Mouse (Mus musculus): Measurements from ENCODE around the gene Ambra1.

Ambra1 gene

DNA sequence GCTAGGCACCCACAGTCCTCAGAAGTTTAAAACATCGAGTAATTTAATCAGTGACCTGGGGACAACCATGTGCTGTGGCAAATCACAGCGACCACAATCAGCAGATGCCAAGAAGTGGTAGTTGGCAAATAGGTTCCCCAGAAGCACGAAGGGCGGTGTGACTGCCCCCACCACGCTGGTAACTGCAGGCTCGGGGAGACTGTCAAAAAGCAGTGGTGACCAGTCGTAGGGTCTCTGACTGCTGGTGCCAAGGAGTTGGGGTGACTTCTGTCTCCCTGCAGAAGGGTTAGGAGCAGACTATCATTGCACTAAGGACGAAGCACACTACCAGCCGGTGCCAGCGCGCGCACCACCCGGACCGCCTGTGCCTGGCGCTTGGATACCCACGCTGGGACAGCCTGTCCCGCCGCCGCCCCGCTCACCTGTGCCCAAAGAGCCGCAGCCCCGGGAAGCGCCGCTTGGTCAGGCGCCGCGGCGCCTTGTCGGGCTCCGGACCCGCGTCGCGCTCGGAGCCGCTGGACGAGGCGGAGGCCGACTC is 233.0 kb downstream of the Ambra1 start:
- peak; percentile 70 for DNase-seq

DNA sequence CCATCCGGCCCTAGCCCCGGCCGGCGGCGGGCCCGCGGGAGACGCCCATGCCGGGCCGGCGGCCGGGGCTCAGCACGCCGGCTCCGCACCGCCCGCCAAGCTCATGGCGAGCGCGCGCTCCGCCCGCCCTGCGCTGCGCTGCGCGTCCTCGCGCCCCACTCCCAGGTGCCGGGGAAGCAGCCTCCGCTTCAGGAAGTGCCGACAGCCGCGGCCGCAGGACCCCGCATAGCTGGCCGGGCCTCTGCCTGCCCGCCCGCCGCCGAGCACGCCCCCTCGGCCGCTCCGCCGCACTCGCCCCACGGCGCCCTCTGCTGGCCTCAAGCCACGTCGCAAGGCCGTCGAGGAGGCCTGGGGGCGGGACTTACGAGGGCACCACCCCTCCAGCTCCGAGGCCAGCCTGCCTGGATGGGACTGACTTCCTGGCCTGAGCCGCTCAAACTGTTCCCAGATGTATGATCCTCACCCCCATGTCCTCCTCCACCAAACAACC is 233.6 kb downstream of the Ambra1 start:
- DNase-seq: peak; percentile 94

GRCm38 (mm10) chr2:91964610-91965204 is 234.8 kb downstream of the Ambra1 start:
- no peak for DNase-seq

GRCm38 (mm10) chr2:91965417-91965816 is 235.5 kb downstream of the Ambra1 start:
- DNase-seq: peak; percentile 52

DNA sequence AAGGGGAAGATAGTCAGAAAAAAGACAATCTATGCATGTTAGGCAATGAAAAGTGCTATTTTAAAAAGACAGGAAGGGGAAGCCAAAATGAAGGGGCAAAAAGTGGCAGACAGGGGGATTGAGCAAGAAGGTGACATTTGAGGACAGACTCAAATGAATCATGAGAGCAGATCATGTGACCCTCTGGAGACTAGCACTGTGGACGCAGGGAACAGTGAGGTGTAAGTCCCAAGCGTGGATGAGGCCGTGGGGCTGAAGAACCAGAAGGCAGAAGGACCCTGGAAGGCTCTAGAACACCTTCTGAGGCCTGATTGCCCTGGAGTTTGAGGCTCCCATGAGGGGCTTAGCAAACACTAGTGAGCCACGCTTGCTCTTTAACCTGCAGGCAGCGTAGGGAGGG is 236.4 kb downstream of the Ambra1 start:
- DNase-seq: no peak

- DNase-seq: peak; percentile 41
Observed at GRCm38 (mm10) chr2:91967962-91968361, 238.0 kb downstream of the Ambra1 start.
